Mouse (Mus musculus) embryonic facial prominence, embryonic 14.5 days (tissue): ENCODE measurements around the gene Vwa3b. TPM values are rescaled to one million over a fixed set of nuclear protein-coding genes. Genes with fewer than 3 reads are reported as not detected.
A peak's percentile ranks its signal among the peaks of the same experiment; 100 is the strongest.

Experiments
- ATAC-seq: fragments of 200-750 bp; cut with Nextera tagmentation; 2 replicates; pipeline ENCODE4 v1.8.0; 2017; ENCODE audit warnings: low read depth, moderate number of reproducible peaks, moderate TSS enrichment
- DNase-seq: peaks from one replicate; pipeline ENCODE4 v3.0.0-alpha.2; 2015; ENCODE audit warnings: low spot score
- H3K27ac ChIP-seq: fragments of 300-500 bp; sonication (generic); replicated peaks from 2 replicates; pipeline ENCODE4 v1.5.1; 2014; ENCODE audit warnings: low read depth, mild to moderate bottlenecking, low read length, moderate library complexity
- H3K27me3 ChIP-seq: fragments of 300-500 bp; sonication (generic); replicated peaks from 2 replicates; pipeline ENCODE4 v1.6.1; 2014; ENCODE audit warnings: low read length; ENCODE audit not compliant: control insufficient read depth, insufficient read depth
- H3K36me3 ChIP-seq: fragments of 300-500 bp; sonication (generic); 2 replicates; pipeline ENCODE4 v1.6.1; 2014; ENCODE audit warnings: low read length, mixed read lengths; ENCODE audit not compliant: control insufficient read depth, insufficient read depth
- H3K4me1 ChIP-seq: fragments of 300-500 bp; sonication (generic); 2 replicates; pipeline ENCODE4 v1.6.1; 2014; ENCODE audit warnings: antibody characterized with exemption, low read length; ENCODE audit not compliant: control insufficient read depth, insufficient read depth
- H3K4me2 ChIP-seq: fragments of 300-500 bp; sonication (generic); 2 replicates; pipeline ENCODE4 v1.6.1; 2014; ENCODE audit warnings: low read depth, mild to moderate bottlenecking, low read length, moderate library complexity, mixed read lengths
- H3K4me3 ChIP-seq: fragments of 300-500 bp; sonication (generic); 2 replicates; pipeline ENCODE4 v1.5.1; 2014; ENCODE audit warnings: low read depth, mild to moderate bottlenecking, low read length
- H3K9ac ChIP-seq: fragments of 300-500 bp; sonication (generic); 2 replicates; pipeline ENCODE4 v1.6.1; 2014; ENCODE audit warnings: low read depth, mild to moderate bottlenecking, low read length, moderate library complexity, mixed read lengths
- H3K9me3 ChIP-seq: fragments of 300-500 bp; sonication (generic); 2 replicates; pipeline ENCODE4 v1.6.1; 2016; ENCODE audit warnings: low read length; ENCODE audit not compliant: control insufficient read depth
- WGBS: fragments of 180-500 bp; shearing (Covaris S2); extraction: QIAGEN DNeasy Blood & Tissue Kit; methylation state at CpG from one replicate; pipeline ENCODE4 v1.1.7; 2014; 5-methylcytosine and 5-hydroxymethylcytosine counted together
- polyA plus RNA-seq: library from polyadenylated mRNA; unstranded; fragments of >200 nt; fragmentation: Nextera tagmentation; extraction: Ambion mirVana; gene quantifications from 2 replicates; pipeline ENCODE4 v1.2.1, GENCODE M21; 2014

Gene Vwa3b
- polyA plus RNA-seq, 1 experiment from 2014 or later, result 2.3 TPM

GRCm38 (mm10) chr1:36987172-36988148, 38.9 kb upstream of the Vwa3b start:
- Histone ChIP-seq H3K27me3 (no peaks in the 10 kb centered on the region), H3K4me3 (no peak overlapping the region)
- no peak for DNase-seq

DNA sequence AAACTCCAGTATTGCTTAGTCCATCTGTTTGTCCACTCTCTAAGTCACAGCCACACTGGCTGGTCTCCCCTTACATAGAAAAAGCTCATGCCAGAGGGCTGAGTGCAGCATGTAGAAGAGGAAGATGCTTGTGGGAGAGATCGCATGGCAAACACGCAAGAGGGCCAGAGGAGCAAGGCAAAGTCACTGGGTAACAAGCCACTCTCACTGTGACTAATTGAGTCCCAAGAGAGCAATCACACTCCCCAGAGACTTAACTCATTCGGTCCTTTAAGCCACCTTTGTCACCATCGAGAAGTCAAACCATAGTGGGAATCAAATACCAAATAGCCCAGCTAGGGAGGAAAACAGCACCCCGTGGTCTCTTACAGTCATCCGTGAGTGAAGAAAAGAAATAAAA, 38.2 kb upstream of the Vwa3b start:
- Histone ChIP-seq H3K4me3 (no peak overlapping the region), H3K36me3 (no peaks in the 10 kb centered on the region), H3K27me3 (no peaks in the 10 kb centered on the region), H3K4me2 (no peak overlapping the region), H3K9me3 (no peaks in the 10 kb centered on the region), H3K27ac (no peak overlapping the region), H3K4me1 (no peaks in the 10 kb centered on the region; the same call in 1 of the 2 replicates), H3K9ac (no peak overlapping the region)
- WGBS, result 81% methylated on average over 6 of the region's 6 CpGs
- DNase-seq, result peak; percentile 22
- ATAC-seq, result no peak

More at GRCm38 (mm10) chr1:36987172-36988148, 38.9 kb upstream of the Vwa3b start:
- WGBS, result 75% methylated on average over 10 of the region's 10 CpGs
- ATAC-seq, result no peak
- no peak overlapping the region for H3K27ac ChIP-seq
- H3K36me3 ChIP-seq, result no peaks in the 10 kb centered on the region
- no peak overlapping the region for H3K9ac ChIP-seq
- H3K9me3 ChIP-seq, result no peaks in the 10 kb centered on the region
- no peak overlapping the region for H3K4me2 ChIP-seq
- H3K4me1 ChIP-seq, result no peaks in the 10 kb centered on the region; the same call in 1 of the 2 replicates

DNA sequence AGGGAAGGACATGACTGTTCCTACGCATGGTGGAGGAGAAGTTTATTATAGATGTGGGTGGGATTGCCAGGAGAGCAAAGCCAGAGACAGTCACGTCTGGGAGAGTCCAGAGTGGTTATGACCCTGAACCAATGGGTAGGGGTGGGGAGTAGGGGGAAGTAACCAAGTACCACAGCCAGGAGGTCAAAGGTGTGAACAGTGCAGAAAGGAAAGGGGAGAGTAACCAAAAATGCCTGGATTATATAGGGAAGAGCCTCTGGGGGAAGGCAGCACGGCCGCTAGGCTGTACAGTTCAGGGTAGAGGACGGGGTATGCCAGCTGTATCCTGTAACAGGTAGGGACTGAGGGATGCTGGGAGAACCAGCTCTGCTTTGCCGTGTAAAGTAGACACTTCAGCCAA, 37.8 kb upstream of the Vwa3b start:
- H3K27me3 ChIP-seq, result no peaks in the 10 kb centered on the region
- H3K9me3 ChIP-seq, result no peaks in the 10 kb centered on the region
- H3K4me3 ChIP-seq, result no peak overlapping the region
- no peaks in the 10 kb centered on the region; the same call in 1 of the 2 replicates for H3K4me1 ChIP-seq
- no peaks in the 10 kb centered on the region for H3K36me3 ChIP-seq
- 76% methylated on average over 6 of the region's 6 CpGs for WGBS
- no peak overlapping the region for H3K27ac ChIP-seq
- no peak for ATAC-seq
- DNase-seq, result no peak
- no peak overlapping the region for H3K9ac ChIP-seq
- H3K4me2 ChIP-seq, result no peak overlapping the region

DNA sequence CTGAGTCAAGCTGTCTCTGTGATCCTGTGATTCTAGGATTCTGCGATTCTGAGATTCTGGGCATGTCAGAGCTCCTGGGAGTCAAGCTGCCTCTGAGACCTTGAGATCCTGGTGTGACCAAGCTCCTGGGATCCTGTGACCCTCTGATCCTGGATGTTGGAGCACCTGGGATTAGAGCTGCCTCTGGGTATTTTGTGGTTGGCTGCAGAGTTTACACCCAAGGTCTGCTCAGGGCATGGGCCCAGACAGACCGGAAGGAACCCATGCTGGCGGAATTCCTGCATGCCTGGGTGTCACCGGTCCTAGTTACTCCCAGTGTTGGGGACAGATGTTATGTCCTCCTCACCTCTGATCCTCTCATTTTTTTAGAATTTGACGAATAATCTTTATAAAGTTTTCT, 32.1 kb upstream of the Vwa3b start:
- DNase-seq, result no peak
- Histone ChIP-seq H3K27me3 (no peaks in the 10 kb centered on the region), H3K27ac (no peak overlapping the region), H3K4me1 (peaks cover 3% of the 10 kb centered on the region), H3K4me3 (no peak overlapping the region), H3K36me3 (no peaks in the 10 kb centered on the region), H3K9me3 (no peaks in the 10 kb centered on the region), H3K4me2 (no peak overlapping the region), H3K9ac (no peak overlapping the region)
- no peak for ATAC-seq
- WGBS, result 94% methylated on average over 5 of the region's 5 CpGs

DNA sequence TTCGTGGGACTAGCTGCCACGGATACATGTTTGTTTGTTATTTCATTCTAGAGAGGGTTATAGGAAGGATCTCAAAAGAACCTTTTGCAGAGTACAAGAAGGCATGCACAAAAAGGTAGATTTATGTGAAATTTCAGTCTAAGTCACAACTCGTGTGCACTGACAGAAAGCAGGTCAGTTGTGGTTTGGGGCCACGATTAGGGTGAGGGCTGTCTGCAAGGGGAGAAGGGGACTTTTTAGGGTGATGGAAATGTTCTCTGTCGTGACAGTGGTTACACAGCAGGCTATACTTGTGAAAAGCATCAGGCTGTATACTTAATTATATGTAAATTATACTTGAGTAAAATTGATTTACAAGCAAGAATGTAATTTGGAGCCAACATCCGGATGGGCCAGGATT, 30.6 kb upstream of the Vwa3b start:
- Histone ChIP-seq H3K27me3 (no peaks in the 10 kb centered on the region), H3K27ac (no peak overlapping the region), H3K36me3 (no peaks in the 10 kb centered on the region), H3K9ac (no peak overlapping the region), H3K4me3 (no peak overlapping the region), H3K4me2 (no peak overlapping the region), H3K9me3 (no peaks in the 10 kb centered on the region), H3K4me1 (peaks cover 3% of the 10 kb centered on the region)
- WGBS, result 49% methylated on average over 6 of the region's 6 CpGs
- no peak for ATAC-seq
- DNase-seq, result no peak

GRCm38 (mm10) chr1:36996561-36997213, 29.7 kb upstream of the Vwa3b start:
- 45% methylated on average over 6 of the region's 6 CpGs for WGBS
- no peaks in the 10 kb centered on the region for H3K27me3 ChIP-seq
- H3K4me3 ChIP-seq, result no peak overlapping the region
- ATAC-seq (no peak; the same call in 1 of the 2 replicates), DNase-seq (peak; percentile 56)
- no peaks in the 10 kb centered on the region for H3K36me3 ChIP-seq
- H3K4me2 ChIP-seq, result no peak overlapping the region
- H3K27ac ChIP-seq, result no peak overlapping the region
- peaks cover 3% of the 10 kb centered on the region for H3K4me1 ChIP-seq
- H3K9me3 ChIP-seq, result no peaks in the 10 kb centered on the region
- no peak overlapping the region for H3K9ac ChIP-seq

- no peak for DNase-seq
- Histone ChIP-seq H3K4me1 (peaks cover 3% of the 10 kb centered on the region), H3K9ac (no peak overlapping the region), H3K27ac (no peak overlapping the region), H3K4me2 (no peak overlapping the region), H3K9me3 (no peaks in the 10 kb centered on the region), H3K36me3 (no peaks in the 10 kb centered on the region), H3K4me3 (no peak overlapping the region), H3K27me3 (no peaks in the 10 kb centered on the region)
- 62% methylated on average over 5 of the region's 5 CpGs for WGBS
- ATAC-seq, result no peak
Observed at GRCm38 (mm10) chr1:37000307-37000706, 26.1 kb upstream of the Vwa3b start.

DNA sequence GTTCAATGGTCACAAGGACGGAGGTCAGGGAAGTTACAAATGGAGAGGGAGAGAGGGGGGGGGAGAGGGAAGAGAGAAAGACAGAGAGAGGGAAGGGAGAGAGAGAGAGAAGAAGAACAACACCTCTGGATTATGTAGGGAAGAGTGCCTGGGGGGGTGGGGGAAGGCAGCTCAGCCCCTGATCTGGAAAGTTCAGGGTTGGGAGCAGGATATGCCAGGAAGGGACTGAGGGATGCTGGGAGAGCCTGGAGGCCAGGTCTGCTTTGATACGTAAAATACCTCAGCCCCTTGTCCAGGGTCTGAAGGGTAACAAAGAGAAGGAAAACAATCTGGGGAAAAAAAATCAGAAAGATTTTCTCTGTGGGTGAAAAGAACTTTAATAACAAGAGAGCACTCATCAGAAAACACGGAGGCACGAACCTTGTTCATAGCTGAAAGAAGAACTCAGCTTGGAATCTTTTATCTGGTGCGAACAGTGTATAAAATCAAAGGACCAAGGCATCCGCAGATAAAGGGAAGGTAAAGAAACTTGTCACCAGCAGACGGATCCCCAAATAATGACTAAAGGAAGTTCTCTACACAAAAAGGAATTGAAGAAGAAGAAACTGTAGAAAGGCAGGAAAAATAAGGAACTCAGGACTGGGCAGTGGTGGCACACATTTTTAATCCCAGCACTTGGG, 24.6 kb upstream of the Vwa3b start:
- no peak for ATAC-seq
- Histone ChIP-seq H3K27me3 (no peaks in the 10 kb centered on the region), H3K4me3 (no peak overlapping the region), H3K4me1 (peaks cover 2% of the 10 kb centered on the region; the same call in 1 of the 2 replicates), H3K9me3 (no peaks in the 10 kb centered on the region), H3K36me3 (no peaks in the 10 kb centered on the region), H3K9ac (no peak overlapping the region), H3K27ac (no peak overlapping the region), H3K4me2 (no peak overlapping the region)
- DNase-seq, result no peak
- WGBS, result 42% methylated on average over 7 of the region's 7 CpGs
